Mouse (Mus musculus): ENCODE data around the gene Osmr.
A peak's percentile ranks its signal among the peaks of the same experiment; 100 is the strongest.

Gene Osmr

GRCm38 (mm10) chr15:6874601-6875019 is at the start of gene Osmr:
TSS of gene Osmr (minus strand) at chr15:6874969.
- DNase-seq = peak; percentile 67

GRCm38 (mm10) chr15:6919406-6919805 is 44.6 kb upstream of the Osmr start:
- DNase-seq = no peak

GRCm38 (mm10) chr15:6914163-6914562 is 39.4 kb upstream of the Osmr start:
- peak; percentile 21 for DNase-seq

DNA sequence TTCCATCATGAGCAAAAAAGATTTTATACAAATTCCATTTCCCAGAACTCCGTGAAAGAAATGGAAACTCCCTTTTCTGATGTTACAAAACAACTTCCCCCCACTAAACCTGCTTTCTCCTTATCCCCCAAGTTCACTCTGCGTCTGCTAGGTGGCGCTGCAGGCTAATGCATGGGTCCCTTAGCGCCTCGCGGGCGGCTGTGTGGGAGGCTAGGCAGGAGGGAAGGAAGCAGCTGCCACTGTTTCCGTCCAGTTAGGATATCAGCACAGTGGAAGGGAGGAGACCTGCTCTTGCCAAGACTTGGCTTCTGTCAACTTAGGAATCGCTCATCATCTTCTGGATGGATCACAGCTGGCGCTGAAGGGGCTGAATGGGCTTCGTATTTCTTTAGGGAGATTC is 34.9 kb upstream of the Osmr start:
- DNase-seq = peak; percentile 93

DNA sequence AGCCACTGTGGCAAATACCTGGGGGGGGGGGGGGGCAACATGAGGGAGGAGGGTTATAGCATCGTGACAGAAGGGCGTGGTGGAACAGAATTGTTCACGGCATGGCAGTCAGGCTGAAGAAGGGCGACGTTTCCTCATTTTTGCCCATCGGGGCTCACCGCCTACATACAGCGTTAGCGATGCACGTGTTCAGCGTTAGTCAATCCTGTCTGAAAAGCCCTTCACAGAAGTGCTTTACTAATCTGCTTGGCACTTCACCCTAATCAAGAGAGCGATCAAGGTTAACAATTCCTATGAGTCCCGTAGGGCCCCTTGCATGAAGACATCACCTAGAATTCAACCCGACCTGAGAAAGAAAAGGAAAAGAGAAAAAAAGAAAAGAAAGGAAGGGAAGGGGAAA is 34.3 kb upstream of the Osmr start:
- DNase-seq = peak; percentile 47

DNA sequence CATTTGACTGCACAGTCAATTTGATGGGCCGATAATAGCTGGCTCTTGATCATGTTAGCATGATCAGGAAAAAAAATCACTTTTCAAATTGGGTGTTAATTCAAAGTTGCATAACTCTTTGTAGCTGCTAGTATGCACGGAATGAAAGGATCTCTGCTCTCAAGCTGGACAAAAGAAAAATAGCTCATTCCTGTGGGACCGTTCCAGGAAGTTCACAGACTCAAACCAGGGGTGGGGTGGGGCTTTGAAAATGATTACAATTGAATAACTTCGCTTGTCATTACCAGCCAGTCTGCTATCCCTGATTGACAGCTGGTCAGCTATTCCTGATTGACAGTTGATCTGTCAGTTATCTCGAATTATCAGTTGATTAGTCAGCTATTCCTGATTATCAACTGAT is 33.8 kb upstream of the Osmr start:
- peak; percentile 49 for DNase-seq

DNA sequence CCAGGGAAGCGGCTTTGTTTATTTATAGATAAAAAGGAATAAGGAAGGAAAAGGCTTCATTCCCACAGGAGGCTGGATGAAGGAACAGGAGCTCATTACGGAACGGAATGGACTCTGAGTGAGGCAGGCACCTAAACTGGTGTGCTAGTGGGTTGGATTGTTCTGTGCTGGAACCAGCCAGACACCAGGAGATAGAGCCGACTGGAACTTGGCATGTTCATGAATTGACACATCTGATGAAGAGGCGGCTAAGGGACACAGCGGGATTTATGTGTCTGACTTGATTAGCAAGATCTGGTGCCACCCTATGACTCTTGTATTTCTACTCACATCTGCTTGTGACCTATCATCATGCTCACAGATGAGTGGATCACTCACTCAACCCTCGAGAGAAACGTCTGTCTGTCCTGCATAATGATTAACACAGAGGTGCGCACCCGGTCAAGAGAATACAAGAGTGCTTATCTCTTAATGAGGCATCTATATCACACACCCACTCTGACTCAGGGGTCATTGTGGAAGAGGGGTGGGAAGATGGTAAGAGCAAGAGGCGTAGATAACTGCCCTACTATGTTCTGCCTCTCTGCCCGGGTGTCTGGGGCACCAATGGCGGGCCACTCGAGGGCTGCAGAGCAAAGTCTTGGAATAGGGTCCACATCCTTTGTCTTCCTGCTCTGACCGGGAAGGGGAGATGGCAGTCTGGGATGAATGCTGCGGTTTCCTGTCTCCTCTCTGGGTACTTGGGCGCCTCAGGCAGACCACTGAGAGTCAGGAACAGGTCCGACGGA is 31.7 kb upstream of the Osmr start:
- DNase-seq = peak; percentile 17

- no peak for DNase-seq
Measured at GRCm38 (mm10) chr15:6905726-6906125, 31.0 kb upstream of the Osmr start.

GRCm38 (mm10) chr15:6903286-6903975 is 28.7 kb upstream of the Osmr start:
- no peak for DNase-seq

DNA sequence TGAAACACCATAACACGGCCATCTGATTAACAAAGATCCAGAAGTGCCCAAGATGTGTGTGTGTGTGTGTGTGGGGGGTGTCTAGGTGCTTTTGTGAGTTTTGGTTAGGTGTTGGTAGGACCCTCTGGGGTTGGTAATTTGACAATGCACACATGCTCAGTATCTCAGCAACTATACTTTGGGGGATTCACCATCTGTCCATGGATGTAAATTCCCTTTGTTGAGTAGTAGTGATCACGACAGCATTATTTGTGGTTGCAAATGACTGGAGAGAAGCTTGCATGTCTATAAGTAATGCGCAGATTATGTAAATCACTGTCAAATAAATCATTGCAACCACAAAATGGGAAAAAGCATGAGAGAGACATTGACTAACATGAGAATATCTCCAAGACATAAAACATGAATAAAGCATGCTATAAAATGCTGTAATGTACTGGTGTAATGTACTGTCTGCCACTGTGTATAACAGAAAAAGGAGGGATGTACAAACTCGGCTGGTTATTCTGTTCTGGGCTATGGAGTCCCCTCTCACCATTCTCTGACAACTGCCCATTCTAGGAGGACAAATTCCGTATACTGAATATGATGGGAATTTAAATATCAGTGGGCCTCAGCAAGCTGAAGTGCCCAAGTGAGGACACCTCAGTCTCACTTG is 27.3 kb upstream of the Osmr start:
- no peak for DNase-seq

DNA sequence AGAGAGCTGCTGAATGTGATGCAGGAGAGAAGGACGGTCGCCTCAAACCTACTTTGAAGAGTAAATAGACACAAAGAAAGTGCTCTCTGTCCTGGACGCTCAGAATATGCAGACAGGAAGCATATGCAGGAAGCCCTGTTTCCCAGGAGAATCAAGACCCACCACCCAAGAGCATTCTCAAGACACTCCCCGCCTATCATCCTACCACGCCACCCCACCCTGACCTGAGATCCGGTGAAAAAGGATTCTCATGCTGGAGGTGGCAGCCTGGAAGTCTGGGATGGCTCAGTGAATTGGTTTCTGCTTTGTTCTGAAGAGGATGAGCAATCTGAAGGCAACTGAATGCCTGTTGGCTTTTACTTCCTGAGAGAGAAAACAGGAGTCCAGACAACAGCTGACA is 26.5 kb upstream of the Osmr start:
- DNase-seq = no peak

GRCm38 (mm10) chr15:6884260-6884659 is 9.5 kb upstream of the Osmr start:
- DNase-seq = no peak

GRCm38 (mm10) chr15:6883816-6884215 is 9.0 kb upstream of the Osmr start:
- peak; percentile 85 for DNase-seq

- no peak for DNase-seq
Measured at GRCm38 (mm10) chr15:6883091-6883490, 8.3 kb upstream of the Osmr start.

GRCm38 (mm10) chr15:6882180-6882579 is 7.4 kb upstream of the Osmr start:
- peak; percentile 69 for DNase-seq

DNA sequence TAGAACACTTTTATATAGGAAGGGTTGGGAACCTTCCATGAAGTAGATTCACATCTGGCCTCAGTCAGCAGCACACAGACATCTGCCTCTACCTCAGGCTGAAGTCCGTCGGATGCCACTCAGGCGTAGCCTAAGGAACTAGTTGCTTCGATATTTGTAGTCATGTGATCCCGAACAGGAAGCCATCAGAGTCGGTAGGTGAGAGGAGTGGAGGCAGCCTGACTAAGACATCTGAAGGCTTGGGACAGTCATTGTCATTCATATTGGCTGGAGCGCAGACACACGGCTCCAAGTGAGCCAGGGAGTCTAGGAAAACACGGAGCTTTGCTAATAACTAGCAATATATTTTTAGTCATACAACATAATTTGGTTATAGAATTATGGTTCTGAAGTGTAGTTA is 6.4 kb upstream of the Osmr start:
- DNase-seq = no peak

- DNase-seq = peak; percentile 86
Measured at GRCm38 (mm10) chr15:6873807-6874600, 765 bp downstream of the Osmr start.

GRCm38 (mm10) chr15:6873154-6873806 is 1.5 kb downstream of the Osmr start:
- DNase-seq = peak; percentile 21

GRCm38 (mm10) chr15:6871621-6872359 is 3.0 kb downstream of the Osmr start:
- peak; percentile 22 for DNase-seq

- no peak for DNase-seq
Measured at GRCm38 (mm10) chr15:6866888-6867287, 7.9 kb downstream of the Osmr start.

- no peak for DNase-seq
Measured at GRCm38 (mm10) chr15:6862125-6862524, 12.6 kb downstream of the Osmr start.

DNA sequence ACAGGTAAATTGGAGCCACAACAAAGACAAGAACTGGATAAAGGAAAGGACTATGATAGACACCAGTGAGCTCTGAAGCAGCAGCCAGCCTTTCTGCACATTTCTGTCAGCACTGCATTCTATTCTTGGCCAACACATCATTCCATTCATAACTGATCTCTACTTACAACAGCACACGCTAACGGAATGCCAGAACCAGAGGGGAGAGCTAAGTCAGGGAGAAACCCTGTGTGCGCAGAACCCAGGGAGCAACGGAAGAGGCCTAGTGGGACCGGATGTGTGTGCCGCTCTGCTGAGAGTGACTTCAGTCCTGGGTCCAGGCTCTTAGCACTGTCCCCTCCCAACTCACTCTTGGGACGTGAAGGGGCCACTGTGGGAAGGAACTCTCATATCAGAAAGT is 13.2 kb downstream of the Osmr start:
- DNase-seq = peak; percentile 32

Measured in lung, postnatal 36 days (tissue).